Mouse (Mus musculus): ENCODE results near the gene Hivep3.

The Hivep3 gene

DNA sequence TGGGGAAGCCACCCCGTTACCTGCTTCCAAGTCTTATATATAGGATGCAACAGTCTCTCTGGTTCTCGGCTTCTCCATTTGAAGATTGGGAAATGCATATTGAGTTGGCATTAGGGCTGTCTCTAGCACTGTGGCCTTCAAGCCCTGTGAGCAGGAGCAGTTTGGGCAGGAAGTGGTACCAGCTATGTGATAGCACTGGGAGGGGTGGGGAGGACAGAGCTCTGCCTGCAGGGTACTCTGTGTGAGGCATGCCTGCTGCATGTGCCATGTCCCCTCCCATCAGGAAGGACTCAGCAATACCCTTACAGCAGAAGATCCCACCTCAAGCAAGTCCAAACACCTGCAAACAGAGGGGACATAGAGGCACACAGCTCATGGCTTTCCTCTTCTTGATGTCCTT is 142.0 kb downstream of the Hivep3 start:
- no peak for DNase-seq

DNA sequence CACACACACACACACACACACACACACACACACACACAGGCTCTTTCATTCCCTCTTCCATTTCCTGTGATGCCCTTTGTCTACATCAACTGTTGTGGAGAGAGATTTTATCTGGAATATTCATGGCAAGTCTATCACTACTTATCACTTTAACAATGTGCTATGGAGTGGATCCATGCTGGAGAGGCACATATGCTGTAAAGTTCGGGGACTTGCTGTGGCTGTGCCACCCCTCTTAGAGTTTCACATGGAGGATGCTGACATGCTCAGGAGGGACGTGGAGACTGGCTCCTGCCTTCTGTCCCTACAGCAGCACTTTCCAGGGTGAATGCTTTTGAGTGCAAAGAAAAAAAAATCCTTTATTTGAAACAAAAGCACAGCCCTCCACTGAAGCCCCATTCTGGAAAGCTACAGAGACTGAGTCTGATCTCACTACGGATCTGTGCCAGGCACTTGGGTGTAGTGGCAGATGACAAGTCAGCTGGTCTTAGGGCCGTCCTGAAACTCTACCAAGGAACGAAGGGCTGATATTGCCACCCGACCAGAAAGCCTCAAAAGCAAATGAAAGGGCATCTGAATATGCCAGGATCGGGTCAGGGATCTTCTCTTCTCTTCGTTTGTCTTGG is 143.1 kb downstream of the Hivep3 start:
- peak; percentile 66 to 78 for DNase-seq

DNA sequence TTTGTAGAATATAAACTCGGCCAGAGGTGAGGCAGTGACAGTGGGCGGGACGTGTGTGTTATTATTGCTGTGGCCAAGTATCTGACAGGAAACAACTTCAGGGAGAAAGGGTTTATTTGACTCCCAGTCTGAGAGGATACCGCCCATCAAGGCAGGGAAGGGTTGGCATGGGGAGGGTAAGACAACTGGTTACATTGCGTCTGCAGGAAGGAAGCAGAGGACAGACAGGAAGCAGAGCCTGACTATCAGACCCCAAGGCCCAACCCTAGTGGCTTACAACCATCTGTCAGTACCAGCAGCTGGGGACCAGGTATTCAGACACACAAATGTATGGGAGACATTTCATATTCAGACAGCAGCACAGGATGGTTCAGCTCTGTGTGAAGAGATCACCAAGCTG is 144.6 kb downstream of the Hivep3 start:
- DNase-seq = no peak

DNA sequence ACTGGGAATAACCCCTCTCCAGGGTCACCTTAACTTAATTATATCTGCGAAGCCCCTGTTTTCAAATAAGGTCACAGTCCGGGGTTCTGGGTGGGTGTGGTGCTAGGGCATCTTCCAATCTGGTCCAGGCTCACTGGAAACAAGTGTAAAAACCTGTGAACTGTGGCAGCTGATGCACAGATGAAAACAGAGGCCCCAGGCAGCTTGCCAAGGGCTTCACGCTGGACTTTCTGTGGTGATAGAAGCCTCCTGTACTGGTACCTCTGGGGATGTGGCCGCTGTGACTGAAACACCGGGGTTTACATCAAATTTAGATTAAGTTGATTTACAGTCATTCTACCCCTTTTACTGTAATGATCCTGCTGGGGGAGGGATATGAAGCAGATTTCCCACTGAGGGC is 146.1 kb downstream of the Hivep3 start:
- DNase-seq = no peak

DNA sequence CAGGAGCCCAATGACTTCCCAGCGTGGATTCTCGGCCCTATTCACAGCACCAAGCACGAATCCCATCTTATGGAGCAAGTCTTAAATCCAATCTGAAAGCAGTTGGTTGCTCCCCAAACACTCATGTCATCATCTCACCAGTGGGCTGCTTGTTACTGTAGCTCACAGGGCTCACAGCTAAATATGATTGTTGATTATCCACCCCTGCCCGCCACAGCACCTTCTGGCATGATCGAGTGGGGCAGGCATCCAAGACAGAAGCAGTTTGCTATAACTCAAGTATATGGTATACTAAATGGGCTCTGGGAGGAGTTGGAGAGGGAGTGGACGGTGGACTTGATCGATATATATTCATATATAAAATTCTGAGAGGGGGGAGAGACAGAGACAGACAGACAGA is 146.7 kb downstream of the Hivep3 start:
- DNase-seq = no peak

DNA sequence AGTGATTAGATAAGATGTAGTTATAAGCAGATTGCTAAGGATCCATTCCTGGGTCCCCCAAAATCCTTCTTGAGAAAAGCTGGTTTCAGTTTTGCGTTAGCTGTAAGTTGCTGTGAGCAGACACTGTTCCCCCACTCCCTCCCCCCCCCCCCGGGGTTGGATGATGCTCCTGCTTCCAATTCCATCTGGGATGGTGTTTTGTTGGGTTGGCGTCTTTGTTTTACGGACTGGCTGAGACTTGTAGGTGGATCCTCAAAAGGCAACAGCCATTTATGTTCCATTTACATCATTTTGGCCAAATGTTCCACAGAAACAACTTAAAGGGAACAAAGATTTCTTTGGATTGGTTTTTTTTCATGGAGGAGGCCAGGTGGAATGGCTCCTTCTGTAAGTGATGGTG is 147.7 kb downstream of the Hivep3 start:
- DNase-seq = no peak

DNA sequence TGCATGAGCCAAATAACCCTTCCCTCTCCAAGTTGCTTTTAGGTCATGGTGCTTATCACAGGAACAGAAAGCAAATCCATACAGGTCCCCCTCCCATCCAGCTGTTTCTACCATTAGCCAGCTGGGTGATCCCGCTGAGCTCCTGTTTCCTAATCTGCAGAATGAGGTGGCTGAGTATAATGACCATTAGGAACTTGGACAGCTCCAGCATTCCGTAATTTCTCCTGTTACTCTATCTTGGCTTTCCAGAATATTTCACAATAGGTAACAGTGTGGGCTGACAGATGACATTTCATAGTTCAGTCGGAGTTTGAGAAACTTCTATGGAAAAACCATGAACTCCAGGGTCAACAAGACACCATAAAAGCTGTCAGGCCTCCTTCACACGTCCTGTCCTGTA is 148.8 kb downstream of the Hivep3 start:
- no peak for DNase-seq

DNA sequence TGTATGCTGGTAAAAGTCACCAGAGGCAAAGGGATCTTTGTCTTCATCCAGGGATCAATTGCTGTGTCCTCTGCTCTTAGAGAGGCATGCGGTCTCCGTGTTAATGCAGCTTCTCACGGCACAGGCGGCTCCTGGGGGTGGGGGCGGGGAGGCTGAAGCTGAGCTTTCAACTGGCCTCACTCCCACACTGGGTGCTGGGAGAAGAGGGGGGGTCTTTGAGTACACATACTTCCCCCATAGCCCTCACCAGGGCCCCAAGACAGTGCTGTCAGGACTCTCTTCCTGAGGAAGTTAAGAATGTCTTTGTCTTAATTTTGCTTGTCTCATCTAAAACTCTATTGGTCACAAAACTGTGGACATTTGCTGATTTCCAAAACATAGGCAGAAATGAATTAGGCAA is 149.2 kb downstream of the Hivep3 start:
- DNase-seq = no peak

DNA sequence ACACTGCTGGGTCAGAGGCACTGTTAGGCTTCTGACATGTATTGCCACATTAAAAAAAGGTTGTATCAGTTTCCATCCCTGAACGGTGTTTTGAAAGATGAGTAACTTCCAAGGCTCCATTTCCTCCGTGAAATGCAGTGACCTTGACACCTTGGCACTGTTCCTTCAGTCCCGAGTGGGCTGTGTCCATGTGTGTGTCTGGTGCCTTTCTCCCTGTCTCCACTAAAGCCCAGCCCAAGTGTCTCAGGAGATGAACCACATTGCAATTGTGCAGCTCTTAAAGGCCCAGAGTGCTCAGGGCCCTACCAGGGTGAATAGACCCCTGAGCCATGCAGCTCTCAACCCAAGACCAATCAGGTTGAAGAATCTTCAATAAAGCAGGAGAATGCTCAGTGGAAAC is 153.0 kb downstream of the Hivep3 start:
- no peak for DNase-seq

DNA sequence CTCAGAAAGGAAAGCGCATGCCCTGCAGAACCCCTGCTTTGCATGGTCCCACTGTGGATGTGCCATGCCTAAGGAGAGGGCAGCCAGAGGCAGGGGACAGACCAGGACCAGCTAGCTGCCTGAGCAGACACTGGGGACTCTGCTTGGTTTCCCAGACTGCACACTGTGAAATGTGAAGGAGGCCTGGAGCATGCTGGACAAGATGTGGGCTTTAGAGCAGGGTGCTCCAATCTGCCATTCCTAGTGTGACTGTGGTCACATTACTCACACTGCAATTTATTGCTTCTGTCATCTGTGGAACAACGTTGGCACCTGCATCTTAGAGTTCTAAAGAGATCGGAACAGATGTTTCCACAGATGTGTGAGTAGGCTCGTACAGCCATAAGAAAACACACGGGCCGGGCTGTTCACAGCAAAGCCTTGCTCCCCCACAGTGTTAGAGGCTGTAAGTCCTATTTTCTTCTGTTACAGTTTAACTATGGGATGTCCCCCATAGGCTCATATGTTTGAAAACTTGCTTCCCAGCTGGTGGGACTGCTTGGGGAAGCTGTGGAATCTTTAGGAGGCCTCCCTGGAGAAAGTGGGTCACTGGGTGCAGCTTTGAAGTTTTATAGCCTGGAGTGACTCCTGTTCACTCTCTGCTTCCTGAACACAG is 154.1 kb downstream of the Hivep3 start:
- DNase-seq = no peak

DNA sequence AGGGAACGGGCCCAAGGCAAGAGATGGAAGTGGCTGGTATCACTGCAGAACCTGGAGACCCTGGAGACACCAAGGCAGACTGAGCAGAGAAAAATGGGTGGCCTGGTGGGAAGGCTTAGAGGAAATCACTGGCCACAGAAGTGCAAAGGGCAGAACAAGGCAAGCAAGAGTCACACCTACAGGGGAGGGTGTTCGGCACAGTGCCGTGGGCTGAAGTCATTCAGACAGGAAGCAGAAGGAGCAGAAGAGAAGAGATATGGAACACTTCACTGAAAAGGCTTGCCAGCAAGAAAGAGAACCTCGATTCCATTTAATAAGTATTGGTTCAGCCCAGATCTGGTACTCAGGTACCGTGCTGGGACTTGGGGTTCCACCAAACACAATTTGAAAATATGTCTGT is 156.2 kb downstream of the Hivep3 start:
- DNase-seq = no peak

DNA sequence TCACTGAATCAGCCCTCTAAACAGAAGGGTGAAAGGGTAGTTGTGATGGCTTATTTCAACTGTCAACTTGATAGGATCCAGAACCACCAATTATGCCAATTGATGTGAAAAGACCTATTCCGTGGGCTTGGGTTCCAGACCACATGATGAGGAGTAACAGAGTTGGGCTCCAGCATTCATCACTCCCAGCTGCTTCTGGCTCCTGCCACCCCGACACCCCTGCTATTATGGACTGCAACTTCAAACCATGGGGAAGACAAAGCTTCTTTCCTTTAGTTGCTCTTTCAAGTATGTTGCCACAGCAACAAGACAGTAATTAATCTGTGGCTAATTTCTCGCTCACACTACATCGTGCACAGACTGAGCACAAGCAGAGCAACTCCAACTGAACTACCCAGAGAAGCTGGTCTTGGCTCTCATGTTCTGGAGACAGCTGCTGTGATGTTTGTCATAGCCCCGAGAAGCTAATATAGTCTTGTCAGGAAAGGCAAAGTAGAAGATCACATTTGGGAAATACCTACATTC is 159.7 kb downstream of the Hivep3 start:
- no peak for DNase-seq

DNA sequence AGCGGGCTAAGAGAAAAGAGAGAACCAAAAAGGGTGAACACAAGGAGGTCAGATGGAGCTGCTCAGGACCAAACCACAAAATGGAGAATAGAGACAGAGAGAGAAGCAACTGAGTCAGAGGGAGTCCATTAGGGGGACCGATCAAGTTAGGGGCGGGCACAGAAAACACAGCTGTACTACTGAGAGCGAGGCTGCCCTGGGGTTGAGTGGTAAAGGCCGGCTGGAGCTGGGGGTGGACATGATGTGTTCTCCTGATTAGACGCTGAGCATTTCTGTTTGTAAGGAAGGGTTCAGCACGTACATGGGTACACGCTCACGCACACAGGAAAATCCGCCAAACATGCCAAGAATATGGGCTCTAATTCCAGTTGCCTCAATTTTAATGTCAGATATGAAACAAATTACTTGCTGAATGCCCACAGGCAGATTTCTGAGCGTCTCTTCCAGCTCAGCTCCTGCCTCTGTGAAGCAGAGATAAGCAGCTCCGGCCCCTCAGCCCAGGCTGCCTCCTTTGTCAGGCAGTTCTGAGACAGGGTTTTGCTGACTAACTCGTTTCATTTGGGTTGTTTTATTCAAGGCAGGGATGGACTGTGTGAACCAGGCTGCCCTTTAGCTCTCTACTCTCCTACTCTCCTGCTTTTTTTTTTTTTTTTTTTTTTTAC is 161.3 kb downstream of the Hivep3 start:
- DNase-seq = no peak

DNA sequence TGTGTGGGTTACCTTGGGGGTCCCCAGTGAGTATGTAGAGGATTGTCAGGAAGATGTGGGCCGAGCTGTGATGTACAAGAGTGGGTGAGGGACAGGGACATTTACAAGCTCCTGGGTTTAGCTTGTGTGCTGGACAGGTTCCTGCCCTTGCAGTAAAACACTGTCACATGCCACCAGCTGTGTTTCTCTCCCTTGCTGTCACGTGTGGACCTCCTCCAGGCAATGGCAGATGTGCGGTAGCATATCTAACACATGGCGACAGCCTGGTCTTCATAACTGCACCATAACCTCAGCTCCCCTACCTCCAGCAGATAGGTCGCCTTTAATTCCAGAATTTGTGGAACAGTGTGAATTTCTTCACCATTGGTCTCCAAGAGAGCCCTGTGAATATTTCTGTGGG is 161.9 kb downstream of the Hivep3 start:
- no peak for DNase-seq

DNA sequence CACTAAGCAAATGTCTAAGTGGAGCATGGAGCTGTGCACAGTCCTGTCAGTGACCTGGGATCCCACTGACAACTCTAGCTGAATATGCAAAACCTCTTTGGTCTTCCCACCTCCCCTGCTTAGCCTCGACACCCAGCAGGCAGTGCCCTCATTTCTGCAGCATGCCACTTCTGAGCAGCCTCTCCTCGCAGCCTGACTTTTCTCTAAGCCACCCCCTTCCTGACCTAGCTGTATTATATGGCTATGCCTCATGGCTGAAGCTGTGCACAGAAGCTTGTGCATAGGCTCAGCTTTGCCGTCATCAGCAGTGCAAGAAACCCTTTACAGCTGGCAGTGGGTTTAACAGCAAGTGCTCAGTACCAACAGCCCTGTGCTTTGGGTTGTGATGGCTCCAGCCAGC is 163.0 kb downstream of the Hivep3 start:
- no peak for DNase-seq

DNA sequence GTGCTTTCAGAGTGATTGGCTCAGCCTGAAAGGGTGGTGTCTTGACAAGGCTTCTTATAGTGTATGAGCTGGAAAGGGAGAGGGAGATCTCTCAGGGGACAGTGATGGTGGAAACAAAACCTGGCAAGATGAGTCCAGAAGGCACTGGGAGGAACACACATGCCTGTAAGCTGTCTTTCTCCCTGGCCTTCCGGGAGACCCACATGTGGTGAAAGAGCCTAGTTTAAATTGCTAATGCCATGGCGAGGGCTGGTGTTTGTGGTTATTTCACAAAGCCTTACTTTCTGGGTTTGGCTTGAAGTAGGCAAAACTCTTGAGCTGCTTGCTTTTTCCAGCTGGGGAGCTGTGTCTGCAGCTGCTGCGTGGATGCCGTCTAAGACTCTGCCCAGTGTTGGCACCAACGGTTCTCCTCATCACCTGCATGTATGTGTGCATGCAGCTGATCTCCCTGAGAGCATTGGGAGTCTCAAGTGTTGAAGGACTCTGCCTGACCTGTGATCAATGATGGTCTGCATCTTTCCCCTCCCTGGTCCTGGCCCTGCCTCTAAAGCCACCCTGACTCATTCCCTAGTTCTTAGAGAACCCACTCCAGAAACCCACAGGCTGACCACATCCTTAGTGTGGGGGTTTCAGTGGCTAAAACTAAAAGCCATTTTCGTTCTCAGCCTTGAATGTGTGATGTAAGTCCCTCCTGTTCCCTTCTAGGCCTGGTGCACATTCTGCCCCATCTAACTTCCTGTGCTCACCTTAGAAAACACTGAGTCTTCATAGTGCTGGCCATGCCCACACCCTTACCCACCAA is 163.7 kb downstream of the Hivep3 start:
- DNase-seq = no peak

DNA sequence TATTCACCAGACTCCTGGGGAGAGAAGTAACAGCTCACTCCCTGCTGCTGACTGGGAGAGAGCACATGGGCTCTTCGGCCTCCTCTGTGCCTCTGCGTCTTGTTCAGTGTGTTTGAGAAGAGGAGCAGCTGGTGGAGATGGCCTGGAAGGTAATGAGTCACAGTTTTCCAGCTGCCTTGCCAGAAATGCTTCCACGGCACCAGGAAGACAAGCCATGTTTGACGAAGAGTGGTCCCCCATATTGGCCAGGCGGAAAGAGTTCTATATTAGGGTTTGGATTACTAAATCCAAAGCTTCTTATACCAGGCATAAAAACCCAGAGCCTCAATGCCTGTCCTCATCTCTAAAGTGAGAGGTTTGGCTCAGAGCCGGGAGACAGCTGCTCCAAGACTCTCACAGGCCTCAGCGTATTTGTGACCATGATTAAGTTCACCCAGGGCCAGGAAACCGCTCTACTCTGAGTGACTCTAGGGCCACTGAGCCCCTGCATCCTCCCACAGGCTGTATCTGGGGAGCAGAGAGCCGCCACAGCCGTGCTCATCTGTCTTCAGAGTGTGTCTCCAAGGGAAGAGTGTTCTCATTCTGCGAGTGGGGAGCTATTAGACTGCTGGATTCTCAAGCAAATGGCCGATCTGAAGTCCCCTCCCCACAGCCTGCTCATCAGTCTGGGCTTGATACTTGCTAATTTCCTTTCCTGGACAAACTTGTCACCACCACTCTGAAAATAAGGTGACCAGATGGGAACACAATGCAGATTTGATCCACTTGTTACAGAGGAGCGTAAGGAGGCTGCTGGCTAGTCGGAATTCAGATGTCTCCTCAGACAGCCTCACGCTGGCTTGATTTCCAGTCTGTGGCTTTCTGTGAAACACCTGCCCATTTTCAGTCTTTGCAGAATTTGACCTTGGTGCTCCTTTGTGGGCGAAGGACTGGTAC is 168.2 kb downstream of the Hivep3 start:
- DNase-seq = peak; percentile 61

DNA sequence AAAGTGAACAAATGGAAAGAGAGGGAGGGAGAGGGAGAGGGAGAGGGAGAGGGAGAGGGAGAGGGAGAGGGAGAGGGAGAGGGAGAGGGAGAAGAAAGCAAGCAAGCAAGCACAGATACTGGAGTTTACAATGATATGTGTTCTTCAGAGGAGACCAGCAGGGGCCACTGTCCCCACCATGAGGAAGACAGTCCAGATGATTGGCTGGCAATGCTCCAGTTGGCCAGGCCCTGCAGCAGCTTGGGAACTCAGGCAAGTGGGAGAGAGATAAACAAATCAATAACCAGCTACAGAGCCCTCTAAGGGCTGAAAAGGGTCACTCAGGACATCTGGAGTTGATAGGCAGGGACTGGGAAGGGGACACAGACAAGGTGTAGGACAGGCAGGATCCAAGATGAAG is 169.7 kb downstream of the Hivep3 start:
- peak; percentile 43 to 44 for DNase-seq

DNA sequence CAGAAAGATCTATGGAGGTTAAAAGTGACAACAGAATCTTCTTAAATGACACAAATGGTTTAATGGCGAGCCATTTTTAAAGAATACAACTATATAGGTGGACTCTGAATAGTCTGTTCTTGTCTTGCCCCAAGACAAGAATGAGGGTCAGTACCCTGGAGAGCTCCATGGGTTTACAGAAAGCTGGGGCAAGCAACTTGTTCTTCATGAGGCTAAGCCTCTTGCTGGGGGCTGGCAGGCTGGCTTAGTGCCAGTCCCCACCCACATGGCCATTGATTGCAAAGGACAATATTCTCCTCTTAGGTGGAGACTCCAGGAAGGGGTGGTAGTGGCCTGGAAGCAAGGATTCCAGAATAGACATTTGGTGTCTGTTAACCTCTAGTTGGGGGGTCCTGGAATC is 170.2 kb downstream of the Hivep3 start:
- no peak for DNase-seq

DNA sequence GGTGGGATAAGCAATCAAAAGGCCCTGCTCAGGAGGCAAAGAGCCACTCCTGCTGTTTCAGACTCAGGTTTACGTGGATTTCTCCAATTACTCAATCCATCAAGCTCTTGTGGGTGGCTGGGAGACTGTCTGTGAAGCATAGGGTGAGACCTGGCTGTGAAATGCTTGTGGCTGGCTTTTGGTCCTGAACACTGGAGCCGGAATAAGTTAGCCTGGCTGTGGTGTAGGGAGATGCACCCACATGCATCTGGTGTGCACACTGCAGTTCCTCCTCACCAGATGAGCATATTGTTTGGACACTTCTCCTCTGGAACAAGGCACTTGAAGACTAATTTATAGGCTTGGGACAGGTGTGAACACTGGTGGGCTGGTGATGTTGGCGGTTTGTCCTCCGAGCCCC is 170.7 kb downstream of the Hivep3 start:
- DNase-seq = no peak

DNA sequence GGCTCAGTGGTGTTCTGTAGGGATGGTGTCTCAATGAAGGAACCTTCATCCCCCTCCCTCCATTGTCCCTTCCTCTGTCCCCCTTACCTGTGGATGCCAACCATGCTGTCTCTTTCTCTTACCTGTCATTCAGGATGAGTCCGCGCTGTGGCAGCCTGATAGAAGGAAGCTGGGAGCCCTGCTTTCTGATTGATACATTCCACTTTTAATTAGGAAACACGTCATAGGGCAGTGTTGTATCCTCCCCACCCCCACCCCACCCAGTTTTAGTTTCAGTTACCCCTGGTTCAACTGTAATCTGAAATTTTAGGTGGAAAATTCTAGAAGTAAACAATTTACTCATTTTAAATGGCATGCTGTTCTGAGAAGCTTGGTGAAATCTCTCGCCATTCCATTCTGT is 173.5 kb downstream of the Hivep3 start:
- DNase-seq = no peak

All from cerebellum, adult 18-20 months (tissue).